Mouse (Mus musculus) heart, embryonic 14.5 days (tissue): ENCODE data around the gene Exoc3l. TPM values are rescaled to one million over a fixed set of nuclear protein-coding genes. Genes with fewer than 3 reads are reported as not detected.

Experiments used
- ATAC-seq: fragments of 200-750 bp; cut with Nextera tagmentation; 2 replicates; pipeline ENCODE4 v1.8.0; 2017; ENCODE audit warnings: low read depth, moderate TSS enrichment; ENCODE audit not compliant: insufficient number of reproducible peaks, insufficient read depth, low FRiP score
- H3K27ac ChIP-seq, 2 experiments: fragments of 200-500 bp in 1 of 2; fragments of 300-500 bp in 1 of 2; sonication (generic) in 1 of 2; replicated peaks in 1 of 2; 2 replicates each; pipeline ENCODE4 v1.5.1; 2012 to 2014; ENCODE audit warnings: low read depth in 2 of 2, low read length in 2 of 2, control low read depth in 1 of 2, mild to moderate bottlenecking in 1 of 2, mixed read lengths in 1 of 2; ENCODE audit not compliant: control insufficient read depth in 1 of 2, insufficient read depth in 1 of 2
- H3K27me3 ChIP-seq: fragments of 300-500 bp; sonication (generic); 2 replicates; pipeline ENCODE4 v1.6.1; 2014; ENCODE audit warnings: mild to moderate bottlenecking, low read length, control low read depth; ENCODE audit not compliant: control insufficient read depth, insufficient read depth
- H3K36me3 ChIP-seq: fragments of 300-500 bp; sonication (generic); 2 replicates; pipeline ENCODE4 v1.6.1; 2014; ENCODE audit warnings: mild to moderate bottlenecking, control low read depth, low read length, mixed read lengths; ENCODE audit not compliant: control insufficient read depth, insufficient read depth
- H3K4me1 ChIP-seq, 2 experiments: fragments of 200-500 bp in 1 of 2; fragments of 300-500 bp in 1 of 2; sonication (generic) in 1 of 2; 2 replicates each; pipeline ENCODE4 v1.6.1; 2012 to 2014; ENCODE audit warnings: low read length in 2 of 2, control low read depth in 1 of 2, mixed read lengths in 1 of 2; ENCODE audit not compliant: control insufficient read depth in 2 of 2, insufficient read depth in 2 of 2
- H3K4me2 ChIP-seq: fragments of 300-500 bp; sonication (generic); 2 replicates; pipeline ENCODE4 v1.6.1; 2014; ENCODE audit warnings: mild to moderate bottlenecking, low read length
- H3K4me3 ChIP-seq, 2 experiments: fragments of 200-500 bp in 1 of 2; fragments of 300-500 bp in 1 of 2; sonication (generic) in 1 of 2; 2 replicates each; pipeline ENCODE4 v1.5.1; 2012 to 2014; ENCODE audit warnings: low read length in 2 of 2, mild to moderate bottlenecking in 2 of 2, control low read depth in 1 of 2, low read depth in 1 of 2, moderate library complexity in 1 of 2; ENCODE audit not compliant: control insufficient read depth in 1 of 2, insufficient read depth in 1 of 2
- H3K9ac ChIP-seq: fragments of 300-500 bp; sonication (generic); 2 replicates; pipeline ENCODE4 v1.6.1; 2014; ENCODE audit warnings: mild to moderate bottlenecking, low read length
- H3K9me3 ChIP-seq: fragments of 300-500 bp; sonication (generic); 2 replicates; pipeline ENCODE4 v1.6.1; 2016; ENCODE audit warnings: low read length, control low read depth; ENCODE audit not compliant: control insufficient read depth
- WGBS: fragments of 180-500 bp; shearing (Covaris S2); extraction: QIAGEN DNeasy Blood & Tissue Kit; methylation state at CpG from one replicate; pipeline ENCODE4 v1.1.7; 2014; 5-methylcytosine and 5-hydroxymethylcytosine counted together
- polyA plus RNA-seq: library from polyadenylated mRNA; unstranded; fragments of >200 nt; fragmentation: Nextera tagmentation; extraction: Ambion mirVana; gene quantifications from 2 replicates; pipeline ENCODE4 v1.2.1, GENCODE M21; 2014

The Exoc3l gene
- polyA plus RNA-seq, 1 experiment from 2014 or later = 14.7 TPM

DNA sequence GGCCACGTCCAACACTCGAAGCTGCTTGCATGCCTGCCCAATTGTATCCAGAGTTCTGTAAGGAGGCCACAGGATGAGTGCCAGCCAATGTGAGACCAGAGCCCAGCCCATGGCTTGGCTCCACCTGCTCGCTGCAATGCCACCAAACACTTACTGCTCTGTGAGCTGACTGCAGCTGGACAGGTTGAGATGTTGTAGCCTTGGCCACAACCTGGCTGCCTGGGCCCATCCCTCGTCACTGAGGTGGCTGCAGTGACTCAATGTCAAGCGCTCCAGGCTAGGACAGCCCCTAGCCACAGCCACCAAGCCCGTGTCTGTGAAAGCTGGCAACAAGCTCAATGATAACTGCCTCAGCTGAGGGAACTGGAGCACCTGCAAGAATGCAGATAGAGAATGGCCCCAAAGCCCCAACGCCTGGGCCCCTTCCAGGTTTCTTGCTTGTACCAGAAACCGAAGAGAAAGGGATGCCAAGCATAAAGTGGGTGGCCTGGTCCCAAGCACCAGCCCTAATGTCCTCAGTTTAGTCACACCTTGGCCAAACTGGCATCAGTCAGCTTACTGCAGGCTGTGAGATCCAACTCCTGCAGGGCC lies 17.1 kb upstream of the Exoc3l start:
- Histone ChIP-seq H3K4me2 (no peak overlapping the region), H3K9me3 (no peaks in the 10 kb centered on the region), H3K36me3 (peaks cover 87% of the 10 kb centered on the region), H3K27me3 (no peaks in the 10 kb centered on the region), H3K9ac (no peak overlapping the region), H3K4me1 (peaks cover 18 to 26% of the 10 kb centered on the region in 2 experiments; a peak in 3 of 4 replicates), H3K4me3 (no peak overlapping the region), H3K27ac (peak overlapping the region in 1 of 2 experiments; percentile 47; a peak in 1 of 4 replicates)
- 78% methylated on average over 8 of the region's 8 CpGs for WGBS
- no peak for ATAC-seq

GRCm38 (mm10) chr8:105311718-105312117 lies 15.8 kb upstream of the Exoc3l start:
- H3K9ac ChIP-seq = no peak overlapping the region
- no peak overlapping the region for H3K27ac ChIP-seq
- H3K4me1 ChIP-seq = peaks cover 18 to 26% of the 10 kb centered on the region in 2 experiments; a peak in 3 of 4 replicates
- H3K4me2 ChIP-seq = no peak overlapping the region
- WGBS = 71% methylated on average over 1 of the region's 1 CpGs
- no peak for ATAC-seq
- no peaks in the 10 kb centered on the region for H3K27me3 ChIP-seq
- H3K36me3 ChIP-seq = peaks cover 89% of the 10 kb centered on the region
- no peaks in the 10 kb centered on the region for H3K9me3 ChIP-seq
- no peak overlapping the region for H3K4me3 ChIP-seq

GRCm38 (mm10) chr8:105310118-105310517 lies 14.2 kb upstream of the Exoc3l start:
- Histone ChIP-seq H3K4me1 (peaks cover 22 to 33% of the 10 kb centered on the region in 2 experiments), H3K9me3 (no peaks in the 10 kb centered on the region), H3K27me3 (no peaks in the 10 kb centered on the region), H3K9ac (no peak overlapping the region), H3K4me3 (no peak overlapping the region), H3K4me2 (no peak overlapping the region), H3K27ac (no peak overlapping the region), H3K36me3 (peaks cover 75% of the 10 kb centered on the region)
- WGBS = 82% methylated on average over 8 of the region's 8 CpGs
- no peak for ATAC-seq

GRCm38 (mm10) chr8:105309142-105309847 lies 13.4 kb upstream of the Exoc3l start:
- Histone ChIP-seq H3K4me2 (no peak overlapping the region), H3K9ac (no peak overlapping the region), H3K9me3 (no peaks in the 10 kb centered on the region), H3K27me3 (no peaks in the 10 kb centered on the region), H3K4me3 (no peak overlapping the region), H3K27ac (no peak overlapping the region), H3K4me1 (peaks cover 26 to 34% of the 10 kb centered on the region in 2 experiments), H3K36me3 (peaks cover 74% of the 10 kb centered on the region)
- WGBS = 80% methylated on average over 15 of the region's 15 CpGs
- ATAC-seq = no peak

DNA sequence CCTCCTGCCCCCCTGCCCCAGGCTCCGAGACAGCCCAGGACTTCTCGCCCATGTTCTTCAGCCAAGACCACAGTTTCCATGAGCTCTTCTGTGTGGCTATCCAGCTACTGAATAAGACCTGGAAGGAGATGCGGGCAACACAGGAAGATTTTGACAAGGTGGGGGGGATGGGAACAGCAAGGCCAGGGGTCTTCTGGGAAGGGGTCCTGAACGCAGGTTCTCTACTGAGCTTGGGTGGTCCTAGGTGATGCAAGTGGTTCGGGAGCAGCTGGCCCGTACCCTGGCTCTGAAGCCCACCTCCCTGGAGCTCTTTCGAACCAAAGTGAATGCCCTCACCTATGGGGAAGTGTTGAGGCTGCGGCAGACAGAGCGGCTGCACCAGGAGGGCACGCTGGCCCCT lies 12.5 kb upstream of the Exoc3l start:
- Histone ChIP-seq H3K9me3 (no peaks in the 10 kb centered on the region), H3K27ac (no peak overlapping the region), H3K27me3 (no peaks in the 10 kb centered on the region), H3K4me2 (no peak overlapping the region), H3K4me1 (peaks cover 26 to 34% of the 10 kb centered on the region in 2 experiments), H3K4me3 (no peak overlapping the region), H3K9ac (no peak overlapping the region), H3K36me3 (peaks cover 69% of the 10 kb centered on the region)
- no peak for ATAC-seq
- 93% methylated on average over 10 of the region's 10 CpGs for WGBS

GRCm38 (mm10) chr8:105307670-105308069 lies 11.8 kb upstream of the Exoc3l start:
- Histone ChIP-seq H3K4me2 (no peak overlapping the region), H3K27me3 (no peaks in the 10 kb centered on the region), H3K9me3 (no peaks in the 10 kb centered on the region), H3K4me3 (no peak overlapping the region), H3K4me1 (peaks cover 23 to 31% of the 10 kb centered on the region in 2 experiments), H3K9ac (no peak overlapping the region), H3K27ac (no peak overlapping the region), H3K36me3 (peaks cover 69% of the 10 kb centered on the region)
- no peak for ATAC-seq
- WGBS = 89% methylated on average over 13 of the region's 13 CpGs

DNA sequence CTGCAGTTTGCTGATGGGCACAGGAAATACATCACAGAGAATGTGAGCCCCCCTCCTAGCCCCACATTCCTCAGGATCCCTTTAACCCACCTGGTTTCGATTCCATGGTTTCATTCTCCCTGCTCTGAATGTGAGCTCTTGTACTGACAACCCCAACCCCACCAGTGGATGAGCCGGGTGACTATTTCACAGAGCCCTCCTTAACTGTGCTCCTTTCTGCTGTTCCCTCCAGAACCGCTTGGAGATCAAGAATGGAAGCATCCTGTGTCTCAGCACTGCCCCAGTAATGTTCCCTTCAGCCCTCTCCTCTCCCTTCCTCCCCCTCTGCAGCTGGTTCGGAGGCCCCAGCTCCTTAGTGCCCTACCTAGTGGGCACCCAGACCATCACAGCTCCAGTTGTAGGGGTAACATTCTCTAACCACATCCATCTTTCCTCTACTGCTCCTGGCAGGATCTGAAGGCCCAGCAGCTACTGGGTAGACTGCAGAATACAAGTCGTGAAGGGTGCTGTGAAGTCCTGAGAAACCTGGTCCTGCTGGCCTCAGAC lies 10.3 kb upstream of the Exoc3l start:
- H3K4me2 ChIP-seq = peak overlapping the region; percentile 83
- WGBS = 46% methylated on average over 5 of the region's 5 CpGs
- peaks cover 69% of the 10 kb centered on the region for H3K36me3 ChIP-seq

More for the DNA sequence above, 10.3 kb upstream of the Exoc3l start:
- Histone ChIP-seq H3K4me1 (peaks cover 23 to 31% of the 10 kb centered on the region in 2 experiments), H3K27ac (peak overlapping the region in 1 of 2 experiments; percentile 66; a peak in 2 of 4 replicates), H3K9ac (peak overlapping the region; percentile 74), H3K4me3 (peak overlapping the region; percentile 38 to 46), H3K9me3 (no peaks in the 10 kb centered on the region), H3K27me3 (no peaks in the 10 kb centered on the region)
- ATAC-seq = no peak
